Mouse (Mus musculus) gastrocnemius, postnatal 4 days (tissue): ENCODE data around the gene Slc26a1. TPM values are rescaled to one million over a fixed set of nuclear protein-coding genes. Genes with fewer than 3 reads are reported as not detected.

ENCODE experiments used
- DNase-seq, 2 experiments: peaks; one replicate each; pipeline ENCODE4 v3.0.0; 2021 to 2022; ENCODE audit warnings: low spot score in 2 of 2, mixed read lengths in 2 of 2
- total RNA-seq, 2 experiments: library from RNA; stranded (reverse); gene quantifications; 2 replicates each; pipeline ENCODE4 v1.2.3; 2021

The Slc26a1 gene
- total RNA-seq, 2 experiments from 2014 or later = 0.15 to 0.36 TPM

GRCm38 (mm10) chr5:108628891-108629633, 46.3 kb downstream of the Slc26a1 start:
- no peak for DNase-seq

GRCm38 (mm10) chr5:108626050-108626660, 49.2 kb downstream of the Slc26a1 start:
- no peak for DNase-seq

- no peak for DNase-seq
These were observed 53.5 kb downstream of the Slc26a1 start for GRCm38 (mm10) chr5:108621870-108622269.

Other genes starting within 250 kb of the Slc26a1 start
- gene Atp5k, start 241.1 kb downstream of the Slc26a1 start, total RNA-seq = 100 to 1,000 TPM; 548 to 659 TPM
- 1 to 10 TPM; 4.3 to 4.5 TPM for gene Mfsd7a, start 226.7 kb downstream of the Slc26a1 start, total RNA-seq
- gene Pcgf3, start 214.3 kb downstream of the Slc26a1 start, total RNA-seq = 10 to 100 TPM; 87.5 to 91.3 TPM
- gene Cplx1, start 125.5 kb downstream of the Slc26a1 start, total RNA-seq = under 1 TPM; 0.27 to 0.31 TPM
- 10 to 100 TPM; 35.6 to 36.2 TPM for gene Gak, start 45.8 kb downstream of the Slc26a1 start, total RNA-seq
- 10 to 100 TPM; 11.3 to 12.9 TPM for gene Tmem175, start 45.8 kb downstream of the Slc26a1 start, total RNA-seq
- 1 to 10 TPM; 8.3 to 9.9 TPM for gene Idua, start 15.2 kb downstream of the Slc26a1 start, total RNA-seq
- gene Dgkq, start 5.9 kb downstream of the Slc26a1 start, total RNA-seq = 10 to 100 TPM in 1 of 2 experiments, 1 to 10 TPM in 1; 9.7 to 12.2 TPM
- gene Fgfrl1, start 16.8 kb upstream of the Slc26a1 start, total RNA-seq = 100 to 1,000 TPM; 172 to 194 TPM
- gene Rnf212, start 99.4 kb upstream of the Slc26a1 start, total RNA-seq = not detected
- not detected for gene Tmed11, start 119.8 kb upstream of the Slc26a1 start, total RNA-seq
- not detected for gene Vmn2r8, start 133.3 kb upstream of the Slc26a1 start, total RNA-seq
- not detected for gene Vmn2r9, start 177.0 kb upstream of the Slc26a1 start, total RNA-seq